Mouse (Mus musculus): ENCODE measurements around the gene Col25a1.

Col25a1 gene

DNA sequence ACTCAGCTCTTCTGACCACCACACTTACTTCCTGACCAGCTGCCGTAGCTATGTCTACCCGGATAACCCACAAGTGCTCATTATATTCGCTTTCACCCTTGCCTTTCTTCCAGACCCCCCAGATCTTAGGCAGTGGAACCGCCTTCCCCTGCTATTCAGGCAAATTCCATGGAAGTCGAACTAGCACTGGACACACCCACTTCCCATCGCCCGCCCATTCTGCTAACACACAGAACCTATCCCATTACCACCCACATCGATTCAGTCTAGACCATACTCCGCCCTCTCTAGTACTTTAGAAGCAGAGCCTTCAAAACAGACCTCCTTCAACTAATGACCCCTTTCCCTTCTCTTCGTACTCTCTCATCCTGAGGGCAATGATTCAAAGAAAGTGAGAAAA, 470.2 kb downstream of the Col25a1 start:
- DNase-seq, result no peak

DNA sequence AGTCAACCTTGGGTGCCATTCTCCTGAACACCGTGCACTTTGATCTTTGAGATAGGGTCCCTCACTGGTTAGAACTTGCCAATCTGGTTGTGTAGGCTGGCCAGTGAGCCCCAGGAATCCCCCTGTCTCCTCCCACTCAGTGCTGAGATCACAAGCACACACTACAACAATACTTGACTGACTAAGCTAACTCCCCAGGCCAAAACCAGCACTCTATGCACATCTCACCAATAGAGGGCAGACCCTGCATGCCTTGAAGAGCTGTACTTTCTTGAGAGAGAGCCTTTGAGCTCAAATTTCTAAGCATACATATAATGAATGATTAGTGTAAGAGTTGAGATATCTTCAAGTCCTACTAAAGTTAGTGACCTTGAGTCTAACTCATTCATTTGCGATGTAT, 476.6 kb downstream of the Col25a1 start:
- no peak for DNase-seq

DNA sequence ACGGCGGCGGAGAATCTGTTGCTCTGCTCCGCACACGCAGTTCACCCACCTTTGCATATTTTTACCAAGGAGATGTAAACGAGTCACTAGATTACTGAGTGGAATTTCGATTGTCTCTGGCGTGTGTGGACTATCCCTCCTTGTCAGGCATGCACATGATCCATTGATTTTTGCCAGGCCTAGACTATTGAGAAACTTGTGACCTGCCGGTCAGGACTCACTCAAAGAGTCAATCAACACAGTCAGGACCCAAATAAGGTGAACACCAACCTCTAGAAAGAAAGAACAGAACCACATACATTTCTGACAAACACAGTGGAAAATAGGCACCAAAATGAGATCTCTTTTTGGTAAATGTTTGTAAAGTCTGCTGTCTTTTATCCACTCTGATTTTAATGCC, 483.1 kb downstream of the Col25a1 start:
- DNase-seq, result no peak

DNA sequence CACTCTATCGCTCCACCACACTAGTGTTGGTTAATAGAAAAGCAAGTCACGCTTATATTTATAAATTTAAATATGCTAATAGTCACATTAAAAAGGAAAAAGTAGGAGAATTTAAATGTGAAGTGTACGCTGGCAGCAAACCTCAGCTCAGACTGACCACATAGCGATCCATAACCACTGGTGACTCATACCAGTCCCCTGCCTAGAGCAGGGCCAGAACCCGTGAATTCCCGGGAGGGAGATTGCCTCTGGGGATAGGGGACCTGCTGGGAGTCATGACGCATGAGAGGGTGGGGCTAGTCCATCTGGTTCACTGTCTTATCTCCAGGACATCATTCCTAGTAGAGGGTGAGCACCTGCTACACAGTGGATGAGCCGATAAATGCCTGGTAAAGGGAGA, 484.3 kb downstream of the Col25a1 start:
- no peak for DNase-seq

DNA sequence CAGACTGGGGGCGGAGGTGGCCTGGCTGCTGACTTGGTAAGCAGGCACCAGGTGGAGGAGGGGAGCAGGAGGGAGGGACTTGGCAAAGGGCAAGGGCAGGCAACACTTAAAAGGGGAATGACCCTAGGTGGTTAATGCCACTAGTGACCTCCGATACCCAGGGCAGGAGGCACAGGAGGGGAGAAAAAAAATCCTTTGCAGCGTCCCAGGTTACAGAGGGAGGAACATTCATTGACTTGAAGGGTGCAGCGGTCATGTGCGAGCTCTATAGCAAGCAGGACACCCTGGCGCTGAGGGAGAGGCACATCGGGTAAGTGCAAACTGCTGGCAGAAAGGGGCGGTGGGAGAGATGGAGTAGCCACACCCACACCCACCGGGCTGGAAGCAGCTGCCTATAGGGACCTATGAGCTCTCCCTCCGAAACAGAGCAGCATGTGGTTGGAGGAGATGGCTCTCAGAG, 486.2 kb downstream of the Col25a1 start, which contains the start of gene Etnppl:
TSS of gene Etnppl (plus strand) at position 10 of the 460 bp plus-strand sequence.
- DNase-seq, result no peak

DNA sequence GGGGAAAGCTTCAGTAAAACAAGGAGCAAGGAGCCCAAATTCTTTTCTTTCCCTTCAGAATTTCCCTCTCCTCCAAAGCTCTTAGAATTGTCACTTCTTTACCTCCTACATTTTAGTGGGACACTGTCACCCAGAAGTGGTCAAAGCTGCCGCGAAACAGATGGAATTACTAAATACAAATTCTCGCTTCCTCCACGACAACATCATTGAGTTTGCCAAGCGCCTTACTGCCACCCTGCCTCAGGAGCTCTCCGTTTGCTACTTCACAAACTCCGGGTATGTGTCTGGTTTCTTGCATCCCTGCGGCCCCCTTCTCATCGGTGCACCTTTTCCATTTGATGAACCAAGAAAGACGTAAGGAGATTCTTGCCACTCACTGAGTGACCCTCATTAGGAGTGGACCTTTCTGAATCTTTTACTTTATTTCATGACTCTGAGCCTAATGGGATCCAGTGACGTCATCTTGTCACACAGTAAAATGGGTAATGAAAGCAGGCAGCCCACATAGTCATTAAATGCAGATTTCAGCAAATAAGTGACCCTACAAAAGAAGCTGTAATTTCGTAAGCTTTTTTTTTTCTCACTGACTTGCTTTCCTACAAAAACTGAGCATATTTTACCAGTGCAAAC, 489.3 kb downstream of the Col25a1 start:
- DNase-seq, result no peak

DNA sequence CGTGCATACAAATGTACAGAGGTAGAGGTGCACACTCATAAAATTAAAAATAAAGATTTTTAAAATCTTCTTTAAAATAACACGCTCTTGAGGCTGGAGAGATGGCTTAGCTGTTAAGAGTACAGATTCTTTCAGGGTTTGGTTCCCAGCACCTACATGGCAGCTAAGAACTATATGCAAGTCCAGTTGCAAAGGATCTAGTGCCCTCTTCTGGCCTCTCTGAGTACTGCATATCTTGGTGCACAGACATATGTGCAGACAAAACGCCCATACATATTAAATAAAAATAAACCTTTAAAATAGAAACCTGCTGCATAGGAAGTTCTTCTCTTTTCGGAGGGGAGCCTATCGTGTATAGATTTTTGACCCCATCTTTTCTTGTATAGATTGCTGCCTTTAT, 497.1 kb downstream of the Col25a1 start:
- peak; percentile 8 for DNase-seq

DNA sequence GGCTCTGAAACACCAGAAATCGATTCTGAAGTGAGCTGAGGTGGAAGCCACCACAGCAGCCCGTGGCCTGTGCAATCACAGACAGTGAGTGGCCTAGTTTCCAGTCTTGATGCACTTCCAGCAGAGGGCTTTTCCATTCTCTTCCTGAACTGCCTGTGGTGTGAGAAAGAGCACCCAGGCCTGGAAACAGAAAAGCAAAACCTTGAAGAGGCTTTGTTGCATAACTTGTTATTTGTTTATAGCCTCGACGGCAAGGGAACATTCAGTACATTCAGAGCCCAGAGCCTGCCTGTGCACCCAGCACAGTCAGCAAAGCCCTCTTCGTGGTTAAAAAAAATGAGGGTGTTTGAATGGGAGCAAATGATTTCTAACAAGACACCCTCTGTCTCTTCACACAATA, 502.6 kb downstream of the Col25a1 start:
- no peak for DNase-seq

DNA sequence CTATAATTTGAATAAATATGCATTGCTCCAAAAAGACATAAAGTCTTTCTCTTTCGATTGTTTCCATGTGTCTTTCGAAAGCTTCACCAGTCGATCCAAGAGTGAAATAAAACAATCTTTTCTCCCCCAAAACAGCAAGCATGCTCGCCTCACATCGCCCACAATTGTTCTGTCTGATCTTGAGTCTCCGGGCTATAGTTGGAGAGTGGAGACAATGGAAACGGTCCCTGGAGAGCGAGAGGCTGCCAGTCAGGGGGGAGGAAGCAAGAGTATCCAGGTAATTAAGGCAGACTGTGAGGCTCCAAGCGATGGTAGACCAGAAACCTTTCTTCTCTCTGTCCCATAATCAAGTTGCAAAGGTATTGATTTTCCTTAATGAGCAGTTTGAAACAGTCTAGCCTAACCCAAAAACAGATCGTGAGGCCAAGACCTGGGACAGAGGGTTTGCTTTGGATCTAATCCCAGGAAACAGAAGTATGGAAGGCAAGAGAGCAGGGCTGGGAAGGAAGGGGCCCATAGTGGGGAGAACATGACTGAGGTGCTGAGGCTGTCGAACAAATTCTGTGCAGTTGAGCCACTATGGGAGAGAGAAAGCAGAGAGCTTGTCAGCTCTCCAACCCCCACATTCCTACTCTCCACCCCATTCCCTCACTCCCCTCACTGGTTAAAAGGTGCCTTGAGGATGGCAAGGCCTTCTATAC, 515.0 kb downstream of the Col25a1 start:
- DNase-seq, result no peak
